Mouse (Mus musculus): Measurements from ENCODE around the gene Babam2. TPM values are rescaled to one million over a fixed set of nuclear protein-coding genes. Genes with fewer than 3 reads are reported as not detected.

Babam2 gene
- polyA plus RNA-seq, 1 experiment, result 52.8 TPM

GRCm38 (mm10) chr5:31880457-31880856 lies 183.0 kb downstream of the Babam2 start:
- no peak overlapping the region for H3K4me3 ChIP-seq (ENCODE audit: insufficient read depth, low read length)
- no peak overlapping the region for H3K27ac ChIP-seq (ENCODE audit: insufficient read depth, low read length)
- TF ChIP-seq CTCF (IDR thresholded peaks at IDR 0.05; ENCODE audit: extremely low read depth, insufficient read depth, low read length) (no peak), POLR2A (IDR thresholded peaks at IDR 0.05; ENCODE audit: extremely low read depth, insufficient read depth, low read length) (no peak)
- H3K4me1 ChIP-seq (ENCODE audit: control insufficient read depth, insufficient read depth, low read length), result peaks cover 3% of the 10 kb centered on the region; the same call in 1 of the 2 replicates

- H3K27ac ChIP-seq (ENCODE audit: insufficient read depth, low read length), result peak overlapping the region; percentile 65; the same call in 1 of the 2 replicates
- no peak for TF ChIP-seq CTCF (IDR thresholded peaks at IDR 0.05; ENCODE audit: extremely low read depth, insufficient read depth, low read length)
- no peak for TF ChIP-seq POLR2A (IDR thresholded peaks at IDR 0.05; ENCODE audit: extremely low read depth, insufficient read depth, low read length)
- peaks cover 3% of the 10 kb centered on the region; the same call in 1 of the 2 replicates for H3K4me1 ChIP-seq (ENCODE audit: control insufficient read depth, insufficient read depth, low read length)
- no peak overlapping the region for H3K4me3 ChIP-seq (ENCODE audit: insufficient read depth, low read length)
Measured at GRCm38 (mm10) chr5:31882297-31882696, 184.8 kb downstream of the Babam2 start.

GRCm38 (mm10) chr5:31884962-31885361 lies 187.5 kb downstream of the Babam2 start:
- H3K4me3 ChIP-seq (ENCODE audit: insufficient read depth, low read length), result no peak overlapping the region
- TF ChIP-seq CTCF (IDR thresholded peaks at IDR 0.05; ENCODE audit: extremely low read depth, insufficient read depth, low read length) (no peak), POLR2A (IDR thresholded peaks at IDR 0.05; ENCODE audit: extremely low read depth, insufficient read depth, low read length) (no peak)
- H3K27ac ChIP-seq (ENCODE audit: insufficient read depth, low read length), result no peak overlapping the region
- peaks cover 3% of the 10 kb centered on the region; the same call in 1 of the 2 replicates for H3K4me1 ChIP-seq (ENCODE audit: control insufficient read depth, insufficient read depth, low read length)

GRCm38 (mm10) chr5:31887590-31887989 lies 190.1 kb downstream of the Babam2 start:
- peaks cover 2% of the 10 kb centered on the region; the same call in 1 of the 2 replicates for H3K4me1 ChIP-seq (ENCODE audit: control insufficient read depth, insufficient read depth, low read length)
- H3K27ac ChIP-seq (ENCODE audit: insufficient read depth, low read length), result no peak overlapping the region
- TF ChIP-seq CTCF (IDR thresholded peaks at IDR 0.05; ENCODE audit: extremely low read depth, insufficient read depth, low read length), result no peak
- no peak for TF ChIP-seq POLR2A (IDR thresholded peaks at IDR 0.05; ENCODE audit: extremely low read depth, insufficient read depth, low read length)
- H3K4me3 ChIP-seq (ENCODE audit: insufficient read depth, low read length), result no peak overlapping the region

- H3K27ac ChIP-seq (ENCODE audit: insufficient read depth, low read length), result no peak overlapping the region
- peaks cover 2% of the 10 kb centered on the region; the same call in 1 of the 2 replicates for H3K4me1 ChIP-seq (ENCODE audit: control insufficient read depth, insufficient read depth, low read length)
- no peak overlapping the region for H3K4me3 ChIP-seq (ENCODE audit: insufficient read depth, low read length)
- TF ChIP-seq POLR2A (IDR thresholded peaks at IDR 0.05; ENCODE audit: extremely low read depth, insufficient read depth, low read length) (no peak), CTCF (IDR thresholded peaks at IDR 0.05; ENCODE audit: extremely low read depth, insufficient read depth, low read length) (no peak)
Measured at GRCm38 (mm10) chr5:31888341-31888740, 190.9 kb downstream of the Babam2 start.

- no peak overlapping the region for H3K4me3 ChIP-seq (ENCODE audit: insufficient read depth, low read length)
- peaks cover 2% of the 10 kb centered on the region; the same call in 1 of the 2 replicates for H3K4me1 ChIP-seq (ENCODE audit: control insufficient read depth, insufficient read depth, low read length)
- no peak overlapping the region for H3K27ac ChIP-seq (ENCODE audit: insufficient read depth, low read length)
- TF ChIP-seq CTCF (IDR thresholded peaks at IDR 0.05; ENCODE audit: extremely low read depth, insufficient read depth, low read length) (no peak), POLR2A (IDR thresholded peaks at IDR 0.05; ENCODE audit: extremely low read depth, insufficient read depth, low read length) (no peak)
Measured at GRCm38 (mm10) chr5:31892631-31893030, 195.1 kb downstream of the Babam2 start.

GRCm38 (mm10) chr5:31899901-31900300 lies 202.4 kb downstream of the Babam2 start:
- Histone ChIP-seq H3K27ac (ENCODE audit: insufficient read depth, low read length) (no peak overlapping the region), H3K4me1 (ENCODE audit: control insufficient read depth, insufficient read depth, low read length) (no peaks in the 10 kb centered on the region), H3K4me3 (ENCODE audit: insufficient read depth, low read length) (no peak overlapping the region)
- TF ChIP-seq CTCF (IDR thresholded peaks at IDR 0.05; ENCODE audit: extremely low read depth, insufficient read depth, low read length) (no peak), POLR2A (IDR thresholded peaks at IDR 0.05; ENCODE audit: extremely low read depth, insufficient read depth, low read length) (no peak)

- TF ChIP-seq CTCF (IDR thresholded peaks at IDR 0.05; ENCODE audit: extremely low read depth, insufficient read depth, low read length) (no peak), POLR2A (IDR thresholded peaks at IDR 0.05; ENCODE audit: extremely low read depth, insufficient read depth, low read length) (no peak)
- Histone ChIP-seq H3K4me1 (ENCODE audit: control insufficient read depth, insufficient read depth, low read length) (no peaks in the 10 kb centered on the region), H3K27ac (ENCODE audit: insufficient read depth, low read length) (no peak overlapping the region), H3K4me3 (ENCODE audit: insufficient read depth, low read length) (no peak overlapping the region)
Measured at GRCm38 (mm10) chr5:31902144-31902543, 204.7 kb downstream of the Babam2 start.

- Histone ChIP-seq H3K27ac (ENCODE audit: insufficient read depth, low read length) (no peak overlapping the region), H3K4me3 (ENCODE audit: insufficient read depth, low read length) (no peak overlapping the region), H3K4me1 (ENCODE audit: control insufficient read depth, insufficient read depth, low read length) (no peaks in the 10 kb centered on the region)
- TF ChIP-seq CTCF (IDR thresholded peaks at IDR 0.05; ENCODE audit: extremely low read depth, insufficient read depth, low read length) (no peak), POLR2A (IDR thresholded peaks at IDR 0.05; ENCODE audit: extremely low read depth, insufficient read depth, low read length) (no peak)
Measured at GRCm38 (mm10) chr5:31902891-31903290, 205.4 kb downstream of the Babam2 start.

- TF ChIP-seq CTCF (IDR thresholded peaks at IDR 0.05; ENCODE audit: extremely low read depth, insufficient read depth, low read length) (no peak), POLR2A (IDR thresholded peaks at IDR 0.05; ENCODE audit: extremely low read depth, insufficient read depth, low read length) (no peak)
- H3K4me1 ChIP-seq (ENCODE audit: control insufficient read depth, insufficient read depth, low read length), result no peaks in the 10 kb centered on the region
- no peak overlapping the region for H3K4me3 ChIP-seq (ENCODE audit: insufficient read depth, low read length)
- no peak overlapping the region for H3K27ac ChIP-seq (ENCODE audit: insufficient read depth, low read length)
Measured at GRCm38 (mm10) chr5:31904968-31905683, 207.6 kb downstream of the Babam2 start.
